Mouse (Mus musculus) C2C12 (cell line): Measurements from ENCODE around the gene Gpc6.

Experiments used
- CEBPB ChIP-seq: IDR thresholded peaks from one replicate; pipeline ENCODE4 v1.6.1; 2011; ENCODE audit warnings: low read depth, mild to moderate bottlenecking, control low read depth, moderate library complexity
- CTCF ChIP-seq: IDR thresholded peaks from one replicate; pipeline ENCODE4 v1.5.1; 2011; ENCODE audit not compliant: control insufficient read depth, insufficient read depth, insufficient read length
- MAX ChIP-seq: IDR thresholded peaks from one replicate; pipeline ENCODE4 v1.6.1; 2011; ENCODE audit warnings: mild to moderate bottlenecking, control low read depth
- MYOG ChIP-seq: IDR thresholded peaks from one replicate; pipeline ENCODE4 v1.6.1; 2011; ENCODE audit not compliant: control insufficient read depth, insufficient read length; ENCODE audit errors: extremely low read depth
- USF1 ChIP-seq: IDR thresholded peaks from one replicate; pipeline ENCODE4 v1.6.1; 2011; ENCODE audit warnings: low read depth, mild to moderate bottlenecking, control low read depth, moderate library complexity

DNA sequence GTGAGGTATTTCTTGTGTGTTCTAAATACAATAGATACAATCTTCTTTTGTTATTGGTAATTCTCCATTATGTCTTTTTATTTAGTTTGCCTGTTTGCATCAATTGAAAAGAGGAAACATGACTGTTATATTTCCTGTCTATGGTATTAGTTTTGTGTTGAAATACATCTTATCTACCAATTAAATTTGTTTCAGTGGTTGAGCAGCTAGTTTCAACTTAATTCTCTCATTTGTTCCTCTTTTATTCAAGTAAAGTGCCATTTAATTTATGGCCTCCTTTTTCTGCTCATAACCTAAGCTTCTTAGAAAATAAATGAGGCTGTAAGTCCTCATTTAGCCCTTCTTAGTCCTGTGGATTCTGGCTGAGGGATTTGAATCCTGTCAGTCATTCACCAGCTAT is 489.9 kb downstream of the Gpc6 start:
- TF ChIP-seq CTCF (no peak), MAX (no peak), CEBPB (no peak), MYOG (no peak), USF1 (no peak)
